Mouse (Mus musculus) heart, postnatal 0 days (tissue): ENCODE measurements around the gene Ncor2. TPM values are rescaled to one million over a fixed set of nuclear protein-coding genes. Genes with fewer than 3 reads are reported as not detected.

ENCODE experiments used
- ATAC-seq: fragments of 200-750 bp; cut with Nextera tagmentation; 2 replicates; pipeline ENCODE4 v1.8.0; 2017; ENCODE audit warnings: low read depth, moderate number of reproducible peaks, moderate library complexity; ENCODE audit not compliant: insufficient read depth
- DNase-seq: peaks from one replicate; pipeline ENCODE4 v3.0.0-alpha.2; 2016; ENCODE audit warnings: low spot score
- H3K27ac ChIP-seq: fragments of 300-500 bp; sonication (generic); 2 replicates; pipeline ENCODE4 v1.5.1; 2014; ENCODE audit warnings: low read depth, mild to moderate bottlenecking
- H3K27me3 ChIP-seq: fragments of 300-500 bp; sonication (generic); 2 replicates; pipeline ENCODE4 v1.6.1; 2014; ENCODE audit warnings: low read length, mixed read lengths; ENCODE audit not compliant: control insufficient read depth, insufficient read depth
- H3K36me3 ChIP-seq: fragments of 300-500 bp; sonication (generic); replicated peaks from 2 replicates; pipeline ENCODE4 v1.6.1; 2014; ENCODE audit warnings: low read length, mixed read lengths; ENCODE audit not compliant: control insufficient read depth, insufficient read depth
- H3K4me1 ChIP-seq: fragments of 300-500 bp; sonication (generic); 2 replicates; pipeline ENCODE4 v1.6.1; 2014; ENCODE audit warnings: antibody characterized with exemption; ENCODE audit not compliant: control insufficient read depth, insufficient read depth
- H3K4me2 ChIP-seq: fragments of 300-500 bp; sonication (generic); 2 replicates; pipeline ENCODE4 v1.6.1; 2014; ENCODE audit warnings: low read depth, mild to moderate bottlenecking, low read length, moderate library complexity
- H3K4me3 ChIP-seq: fragments of 300-500 bp; sonication (generic); 2 replicates; pipeline ENCODE4 v1.5.1; 2014; ENCODE audit warnings: low read depth, low read length
- H3K9ac ChIP-seq: fragments of 300-500 bp; sonication (generic); replicated peaks from 2 replicates; pipeline ENCODE4 v1.6.1; 2014; ENCODE audit warnings: low read depth, low read length, mixed read lengths
- H3K9me3 ChIP-seq: fragments of 300-500 bp; sonication (generic); replicated peaks from 2 replicates; pipeline ENCODE4 v1.6.1; 2016; ENCODE audit warnings: low read length; ENCODE audit not compliant: control insufficient read depth
- CTCF ChIP-seq: IDR thresholded peaks from 2 replicates; pipeline ENCODE4 v1.5.1; 2016; ENCODE audit warnings: antibody characterized with exemption, control low read depth, low read depth
- EP300 ChIP-seq: IDR thresholded peaks from 2 replicates; pipeline ENCODE4 v1.6.1; 2016; ENCODE audit warnings: antibody characterized with exemption, low read depth
- WGBS: fragments of 180-500 bp; shearing (Covaris S2); extraction: QIAGEN DNeasy Blood & Tissue Kit; methylation state at CpG from one replicate; pipeline ENCODE4 v1.1.7; 2014; 5-methylcytosine and 5-hydroxymethylcytosine counted together
- polyA plus RNA-seq: library from polyadenylated mRNA; unstranded; fragments of >200 nt; fragmentation: Nextera tagmentation; extraction: Ambion mirVana; gene quantifications from 2 replicates; pipeline ENCODE4 v1.2.1, GENCODE M21; 2015
- total RNA-seq: library from RNA; depleted of rRNA; stranded (reverse); fragments of >200 nt; gene quantifications from 2 replicates; pipeline ENCODE4 v1.2.3, GENCODE M21; 2014; ENCODE audit warnings: low replicate concordance

Ncor2 gene
- total and polyA plus RNA-seq, 2 experiments from 2014 or later, result 15.5 to 73.8 TPM

- H3K4me1 ChIP-seq, result peaks cover 11% of the 10 kb centered on the region
- no peaks in the 10 kb centered on the region for H3K9me3 ChIP-seq
- WGBS, result 93% methylated on average over 24 of the region's 24 CpGs
- no peak overlapping the region for H3K9ac ChIP-seq
- no peak for TF ChIP-seq CTCF
- no peak for TF ChIP-seq EP300
- no peaks in the 10 kb centered on the region for H3K27me3 ChIP-seq
- no peak for ATAC-seq
- H3K36me3 ChIP-seq, result peaks cover 20% of the 10 kb centered on the region
- no peak for DNase-seq
- H3K4me3 ChIP-seq, result no peak overlapping the region
- H3K27ac ChIP-seq, result no peak overlapping the region
- no peak overlapping the region for H3K4me2 ChIP-seq
These were observed 167.9 kb downstream of the Ncor2 start for GRCm38 (mm10) chr5:125011166-125011565.

DNA sequence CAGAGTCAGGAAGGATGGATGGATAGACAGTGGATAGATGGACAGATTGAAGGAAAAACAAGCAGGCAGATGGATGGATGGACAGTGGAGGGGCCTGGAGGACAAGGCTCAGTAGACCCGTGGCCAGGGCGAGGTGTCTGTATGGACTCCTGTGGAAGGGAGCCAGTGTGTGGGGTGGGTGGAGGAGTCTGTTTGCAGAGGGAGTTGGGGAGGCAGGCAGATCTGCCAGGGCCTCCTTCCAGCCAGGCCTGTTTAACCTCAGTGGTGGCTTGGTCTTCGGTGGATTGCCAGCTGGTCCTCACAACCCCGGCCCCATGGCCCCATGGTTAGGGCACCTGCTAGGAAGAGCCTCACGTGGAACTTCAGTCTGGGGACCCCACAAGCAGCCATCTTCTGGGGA is 172.1 kb downstream of the Ncor2 start:
- Histone ChIP-seq H3K4me1 (peaks cover 22% of the 10 kb centered on the region), H3K27ac (no peak overlapping the region), H3K4me2 (no peak overlapping the region), H3K9me3 (no peaks in the 10 kb centered on the region), H3K9ac (no peak overlapping the region), H3K4me3 (no peak overlapping the region), H3K36me3 (no peaks in the 10 kb centered on the region), H3K27me3 (peaks cover 28% of the 10 kb centered on the region)
- no peak for ATAC-seq
- TF ChIP-seq EP300 (no peak), CTCF (no peak)
- 52% methylated on average over 5 of the region's 5 CpGs for WGBS
- DNase-seq, result no peak

DNA sequence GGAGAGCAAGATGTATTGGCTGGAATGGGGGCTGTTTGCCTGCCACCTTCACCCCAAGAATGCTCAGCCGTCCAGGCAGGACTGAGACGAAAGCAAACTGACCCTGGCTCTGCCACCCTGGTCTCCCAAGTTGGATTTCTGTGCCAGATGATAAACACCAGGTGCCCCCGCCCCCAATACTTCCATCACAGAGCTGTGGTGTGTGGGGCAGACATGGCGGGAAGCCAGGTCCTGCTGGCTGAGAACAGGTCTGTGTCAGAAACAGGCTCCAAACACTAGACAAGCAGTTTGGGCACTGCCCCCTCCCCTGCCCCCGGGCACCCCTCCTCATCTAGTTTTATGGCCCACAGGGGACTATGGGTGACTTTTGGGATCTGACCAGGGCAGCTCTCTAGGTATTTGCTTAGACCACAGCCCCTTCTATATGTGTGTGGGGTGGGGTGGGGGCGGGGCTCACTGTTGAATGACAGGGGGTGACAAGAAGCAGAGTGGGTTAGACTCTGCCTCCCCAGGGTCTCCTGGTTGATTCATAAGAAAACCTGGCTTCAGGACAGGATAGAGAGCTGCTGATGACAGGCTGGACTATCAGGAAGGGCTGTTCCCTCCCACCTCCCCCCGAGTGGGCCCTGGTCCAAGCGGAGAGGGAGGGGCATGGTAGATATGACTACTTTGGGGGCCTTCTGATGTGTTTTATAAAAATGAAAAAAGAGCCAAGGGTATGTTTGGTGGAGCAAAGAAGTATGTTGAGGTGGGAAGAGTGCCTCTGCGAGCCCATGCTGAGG is 173.0 kb downstream of the Ncor2 start:
- DNase-seq, result no peak
- Histone ChIP-seq H3K9ac (no peak overlapping the region), H3K4me3 (no peak overlapping the region), H3K4me1 (peaks cover 22% of the 10 kb centered on the region), H3K9me3 (no peaks in the 10 kb centered on the region), H3K27me3 (peaks cover 28% of the 10 kb centered on the region), H3K36me3 (no peaks in the 10 kb centered on the region), H3K27ac (no peak overlapping the region), H3K4me2 (peak overlapping the region; percentile 18)
- peak; percentile 31; the same call in 1 of the 2 replicates for ATAC-seq
- 26% methylated on average over 9 of the region's 9 CpGs for WGBS
- TF ChIP-seq CTCF (no peak), EP300 (no peak)

DNA sequence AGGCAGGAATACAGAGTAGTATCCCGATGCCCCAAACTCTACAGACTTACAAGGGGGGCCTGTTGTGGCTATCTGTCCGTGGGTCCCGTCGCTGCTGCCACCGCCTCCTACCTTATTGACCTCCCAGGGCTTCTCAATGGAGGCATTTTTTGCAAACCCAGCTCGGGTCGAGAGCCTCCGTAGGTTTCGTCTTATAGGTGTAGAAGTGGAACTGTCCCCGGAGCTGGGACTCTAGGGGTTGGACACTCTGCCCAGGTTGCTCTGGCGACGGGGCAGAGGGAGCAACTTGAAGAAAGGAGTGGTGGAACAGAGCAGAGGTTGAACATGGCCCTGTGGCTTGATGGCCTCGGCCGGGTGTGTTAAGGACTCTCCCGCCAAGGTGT is 175.2 kb downstream of the Ncor2 start:
- no peak for DNase-seq
- Histone ChIP-seq H3K27me3 (peaks cover 28% of the 10 kb centered on the region), H3K27ac (no peak overlapping the region), H3K4me2 (peak overlapping the region; percentile 55), H3K9ac (no peak overlapping the region), H3K4me3 (peak overlapping the region; percentile 32), H3K4me1 (peaks cover 17% of the 10 kb centered on the region), H3K9me3 (no peaks in the 10 kb centered on the region), H3K36me3 (no peaks in the 10 kb centered on the region)
- no peak for ATAC-seq
- TF ChIP-seq CTCF (no peak), EP300 (no peak)
- 14% methylated on average over 15 of the region's 15 CpGs for WGBS

GRCm38 (mm10) chr5:125002969-125003872 is 175.8 kb downstream of the Ncor2 start, which contains the start of gene Rflna:
Rflna (plus strand) TSS chr5:125003221.
- Histone ChIP-seq H3K9ac (0 out of 2 replicates have a peak within 1 kb of the TSS, but pooled peaks have one; percentile 20), H3K4me3 (peak within 1 kb of the TSS; percentile 32), H3K9me3 (no peaks in the 10 kb centered on the region), H3K4me1 (peaks cover 17% of the 10 kb centered on the region), H3K4me2 (peak within 1 kb of the TSS; percentile 55), H3K27me3 (peaks cover 28% of the 10 kb centered on the region), H3K27ac (no peak within 1 kb of the TSS), H3K36me3 (no peaks in the 10 kb centered on the region)
- ATAC-seq, result peak; percentile 52; the same call in 1 of the 2 replicates
- DNase-seq, result no peak
- 7% methylated on average over 39 of the region's 41 CpGs for WGBS
- TF ChIP-seq EP300 (no peak), CTCF (no peak)
